Mouse (Mus musculus) ovary, postnatal 36 days (tissue): ENCODE results near the gene Rbbp4.

ENCODE experiments used
- DNase-seq: peaks from one replicate; pipeline ENCODE4 v3.0.0; 2022; ENCODE audit warnings: low spot score, mixed read lengths

The Rbbp4 gene

GRCm38 (mm10) chr4:129353176-129353575 lies 18.0 kb upstream of the Rbbp4 start:
- no peak for DNase-seq

DNA sequence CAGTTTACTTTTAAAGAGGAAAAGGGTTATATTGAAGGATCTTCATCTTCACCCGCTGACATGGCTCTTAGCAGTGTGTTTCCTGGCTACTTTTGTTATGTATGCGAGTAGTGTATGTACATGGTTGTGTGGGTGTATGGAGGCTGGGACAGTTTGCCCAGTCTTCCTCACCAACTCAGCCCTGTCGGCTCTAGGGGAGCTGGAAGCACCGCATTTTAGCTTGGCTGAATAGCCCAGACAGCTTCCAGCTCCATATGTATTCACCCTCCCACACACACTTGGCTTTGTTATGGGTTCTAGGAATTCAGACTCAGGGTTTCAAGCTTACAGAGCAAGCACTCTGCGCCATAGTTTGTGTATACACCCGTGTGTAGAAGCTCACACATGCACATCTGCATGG lies 15.9 kb upstream of the Rbbp4 start:
- no peak for DNase-seq

GRCm38 (mm10) chr4:129350644-129351043 lies 15.5 kb upstream of the Rbbp4 start:
- DNase-seq, result peak; percentile 65

DNA sequence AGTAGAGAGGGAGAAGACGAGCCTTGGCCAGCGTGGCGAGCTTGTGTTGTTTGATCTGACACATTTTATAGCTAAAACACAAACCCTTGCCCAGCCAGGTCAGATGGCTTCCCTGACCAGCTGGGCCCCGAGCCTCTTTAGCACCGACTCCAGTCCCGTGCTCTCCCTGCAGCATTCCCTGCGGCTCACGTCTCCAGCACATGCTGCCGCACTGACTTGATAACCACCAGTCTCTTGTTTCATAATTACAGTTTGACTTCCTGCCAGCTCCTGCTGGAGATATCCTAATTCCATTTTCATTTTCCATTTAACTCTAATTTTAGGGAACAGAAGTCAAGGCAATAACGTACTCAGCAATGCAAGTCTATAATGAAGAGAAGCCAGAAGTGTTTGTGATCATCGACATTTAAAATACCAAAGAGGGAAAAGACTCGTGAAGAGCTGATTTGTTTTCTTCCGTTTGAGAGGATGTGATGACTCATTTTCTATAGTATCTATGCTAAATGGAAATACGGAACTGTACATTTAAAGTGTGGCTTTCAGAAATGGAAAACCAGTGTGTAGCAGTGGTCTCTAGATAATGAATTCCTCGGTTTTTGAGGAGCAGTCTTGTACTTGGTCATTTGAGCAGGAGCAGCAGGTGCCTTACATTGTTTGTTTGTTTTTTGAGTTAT lies 11.4 kb upstream of the Rbbp4 start:
- no peak for DNase-seq

GRCm38 (mm10) chr4:129342705-129343104 lies 7.5 kb upstream of the Rbbp4 start:
- DNase-seq, result no peak

- no peak for DNase-seq
Measured at GRCm38 (mm10) chr4:129341888-129342287, 6.7 kb upstream of the Rbbp4 start.

GRCm38 (mm10) chr4:129339743-129340142 lies 4.6 kb upstream of the Rbbp4 start:
- DNase-seq, result no peak

DNA sequence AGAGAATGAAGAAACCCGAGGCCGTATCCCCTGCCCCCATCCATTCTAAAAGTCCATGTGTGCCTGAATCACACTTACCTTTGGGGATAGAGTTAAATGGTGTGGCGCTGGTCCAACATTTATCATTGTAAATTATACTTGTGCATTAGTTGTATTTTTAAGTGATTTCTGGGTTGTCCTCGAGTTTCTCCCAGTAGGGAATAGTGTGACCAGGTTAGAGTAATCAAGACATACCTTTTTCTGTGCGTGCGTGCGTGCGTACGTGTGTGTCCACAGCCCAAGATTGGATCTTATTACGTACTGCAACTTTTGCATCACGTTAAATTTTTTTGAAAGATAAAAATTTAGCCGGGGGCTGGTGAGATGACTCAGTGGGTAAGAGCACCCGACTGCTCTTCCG lies 1.1 kb upstream of the Rbbp4 start:
- no peak for DNase-seq

DNA sequence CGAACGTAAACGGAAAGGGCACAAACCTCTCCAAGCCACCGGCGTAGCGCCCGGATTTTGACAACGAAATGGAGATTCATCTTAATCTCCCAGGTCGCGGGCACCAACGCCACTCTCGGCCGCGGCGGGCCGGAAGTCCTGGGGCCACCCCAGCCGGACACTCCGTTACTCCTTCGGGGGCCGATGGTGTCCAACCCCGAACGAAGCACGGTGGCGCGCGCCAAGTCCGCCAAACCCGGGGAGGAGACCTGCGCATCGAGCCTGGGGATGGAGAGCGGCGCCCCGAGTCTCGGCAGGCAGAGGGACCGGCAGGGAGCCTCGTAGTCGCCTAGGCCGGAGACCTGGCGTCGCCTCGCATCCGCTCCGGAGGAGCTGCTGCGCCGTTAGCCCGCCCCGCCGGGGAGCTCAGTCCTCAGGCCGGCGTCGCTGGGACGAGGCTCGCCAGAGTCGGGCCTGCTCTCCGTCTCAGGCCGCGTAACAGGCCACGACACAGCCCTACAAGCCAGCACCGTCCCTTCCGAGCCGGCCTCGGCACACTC lies 424 bp downstream of the Rbbp4 start:
- no peak for DNase-seq

DNA sequence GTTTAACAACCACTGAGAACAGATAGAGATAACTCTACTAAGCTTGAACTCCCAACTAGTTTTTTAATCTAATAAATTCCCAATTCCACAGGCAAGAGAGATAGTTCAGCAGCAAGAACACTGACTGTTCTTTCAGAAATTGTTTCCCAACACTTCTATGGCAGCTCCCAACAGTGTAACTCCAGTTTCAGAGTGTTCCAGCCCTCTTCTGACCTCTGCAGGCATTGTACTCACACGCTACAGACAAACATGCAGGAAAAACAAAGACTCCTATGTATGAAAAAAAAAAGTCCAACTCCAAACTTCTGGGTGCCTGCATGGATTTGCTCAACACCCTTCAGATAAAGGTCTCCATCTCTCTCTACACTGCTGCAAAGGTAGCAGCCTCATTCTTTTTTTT lies 2.3 kb downstream of the Rbbp4 start:
- DNase-seq, result no peak

DNA sequence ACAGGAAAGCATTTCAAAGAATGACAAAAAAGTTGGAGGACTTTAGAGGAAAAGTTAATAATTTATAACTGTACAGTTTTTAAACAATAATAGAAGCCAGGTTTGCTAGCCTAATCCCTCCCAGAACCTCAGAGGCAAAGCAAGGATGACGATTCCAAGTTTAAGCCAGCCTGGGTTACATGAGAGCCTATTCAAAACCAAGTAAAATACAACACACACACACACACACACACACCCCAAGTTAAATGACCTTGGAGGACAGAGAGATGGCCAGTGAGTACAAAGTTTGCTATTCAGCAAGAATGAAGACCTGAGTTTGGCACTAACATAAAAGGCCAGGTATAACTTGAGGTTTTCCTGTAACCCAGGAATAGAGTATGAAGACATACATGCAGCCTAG lies 9.0 kb downstream of the Rbbp4 start:
- no peak for DNase-seq

DNA sequence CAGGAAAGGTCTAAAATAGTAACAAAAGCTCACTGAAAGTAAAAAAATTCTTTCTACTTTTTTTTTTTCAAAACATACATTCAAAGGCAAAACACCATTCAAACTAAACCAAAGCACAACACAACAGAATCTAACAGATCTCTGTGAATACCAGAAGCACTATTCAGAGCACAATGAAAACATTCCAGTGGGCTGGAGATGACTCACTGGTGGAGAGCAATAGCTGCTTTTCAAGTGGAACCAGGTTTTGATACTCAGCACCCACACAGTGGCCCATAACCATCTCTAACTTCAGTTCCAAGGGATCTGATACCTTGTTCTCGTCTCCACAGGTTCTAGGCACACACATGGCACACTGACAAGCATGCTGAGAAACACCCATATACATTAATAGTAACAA lies 10.4 kb downstream of the Rbbp4 start:
- no peak for DNase-seq

DNA sequence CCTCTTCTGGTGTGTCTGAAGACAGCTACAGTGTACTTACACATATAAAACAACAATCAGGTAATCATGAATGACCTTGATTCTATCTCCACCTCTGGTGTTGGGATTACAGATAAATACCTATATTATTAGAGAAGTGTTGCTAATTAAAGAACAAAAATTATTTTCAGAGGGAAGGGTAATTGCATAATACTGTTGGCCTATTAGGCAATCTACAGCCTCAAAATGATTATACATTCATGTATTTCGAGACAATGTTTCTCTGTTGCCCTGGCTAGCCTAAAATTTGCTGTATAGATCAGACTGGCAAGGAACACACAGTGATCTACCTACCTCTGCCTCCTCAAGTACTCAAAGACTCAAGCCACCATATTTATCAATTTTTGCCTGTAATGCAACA lies 11.7 kb downstream of the Rbbp4 start:
- no peak for DNase-seq

DNA sequence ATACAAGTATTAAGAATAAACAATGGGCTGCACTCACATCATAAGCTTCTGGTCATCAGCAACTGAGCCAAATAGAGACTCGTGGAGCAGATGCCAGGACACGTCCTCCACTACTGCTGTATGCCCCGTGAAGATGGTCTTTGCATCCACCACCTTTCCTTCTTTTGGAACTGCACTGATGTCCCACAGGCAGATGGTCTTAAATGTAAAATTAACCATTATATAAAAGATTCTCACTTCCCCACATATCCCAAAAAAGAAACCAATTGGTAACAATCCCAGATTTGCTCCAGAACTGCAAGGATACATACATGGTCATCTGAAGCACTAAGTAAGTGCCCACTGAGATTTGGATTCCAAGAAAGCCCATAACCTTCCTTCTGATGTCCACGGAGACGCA lies 13.1 kb downstream of the Rbbp4 start:
- no peak for DNase-seq

DNA sequence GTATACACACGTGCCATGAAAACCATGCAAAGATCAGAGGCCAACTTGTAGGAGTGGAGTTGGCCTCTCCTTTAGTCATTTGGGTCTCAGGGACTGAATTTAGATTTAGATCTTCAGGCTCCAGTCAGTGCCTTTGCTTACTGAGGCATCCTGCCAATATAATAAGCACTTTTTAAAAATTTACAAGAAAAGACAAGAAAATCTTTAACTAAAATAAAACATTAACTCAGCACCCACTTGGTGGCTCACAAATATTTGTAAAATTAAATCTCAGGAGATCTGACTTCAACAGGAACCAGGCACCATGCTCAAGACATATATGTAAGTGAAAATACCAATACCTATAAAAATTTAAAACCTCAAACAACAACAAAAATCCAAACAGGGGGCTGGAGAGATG lies 14.3 kb downstream of the Rbbp4 start:
- no peak for DNase-seq

GRCm38 (mm10) chr4:129313886-129314285 lies 21.3 kb downstream of the Rbbp4 start:
- DNase-seq, result no peak

GRCm38 (mm10) chr4:129307936-129308335 lies 27.2 kb downstream of the Rbbp4 start:
- DNase-seq, result no peak

- no peak for DNase-seq
Measured at GRCm38 (mm10) chr4:129304306-129304705, 30.9 kb downstream of the Rbbp4 start.

DNA sequence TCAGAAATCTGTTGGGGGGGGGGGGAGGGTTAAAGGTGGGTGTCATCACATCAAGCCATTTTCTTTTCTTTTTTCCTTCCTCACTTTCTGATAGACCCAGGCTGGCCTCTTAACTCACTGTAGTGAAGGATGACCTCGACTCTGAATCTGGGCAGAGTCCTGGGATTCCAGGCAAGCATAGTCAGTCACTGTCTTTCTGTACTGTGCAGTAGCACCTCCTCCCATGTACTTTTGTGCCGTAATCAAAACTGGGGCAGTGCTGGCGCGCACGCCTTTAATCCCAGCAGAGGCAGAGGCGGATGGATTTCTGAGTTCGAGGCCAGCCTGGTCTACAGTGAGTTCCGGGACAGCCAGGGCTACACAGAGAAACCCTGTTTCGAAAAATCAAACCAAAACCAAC lies 31.4 kb downstream of the Rbbp4 start:
- no peak for DNase-seq

DNA sequence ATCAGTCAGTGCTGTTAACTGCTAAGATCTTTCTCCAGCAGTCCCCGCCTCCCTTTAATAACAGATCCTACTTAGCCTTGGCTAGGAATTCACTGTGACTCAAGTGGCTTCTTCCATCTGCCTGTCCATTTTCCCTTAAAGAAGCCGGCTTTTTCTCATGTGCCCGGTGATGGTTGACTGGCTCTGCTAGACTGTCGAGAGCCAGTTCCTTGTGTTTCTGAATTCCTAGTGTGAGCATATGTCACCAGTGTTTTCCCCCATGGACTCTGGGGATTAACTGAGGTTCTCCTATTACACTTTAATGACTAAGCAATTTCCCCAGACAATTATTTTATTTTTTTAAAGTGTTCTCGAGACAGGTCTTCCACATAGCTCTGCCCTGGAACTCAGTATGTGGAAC lies 31.8 kb downstream of the Rbbp4 start:
- no peak for DNase-seq

- no peak for DNase-seq
Measured at GRCm38 (mm10) chr4:129299121-129299520, 36.0 kb downstream of the Rbbp4 start.

DNA sequence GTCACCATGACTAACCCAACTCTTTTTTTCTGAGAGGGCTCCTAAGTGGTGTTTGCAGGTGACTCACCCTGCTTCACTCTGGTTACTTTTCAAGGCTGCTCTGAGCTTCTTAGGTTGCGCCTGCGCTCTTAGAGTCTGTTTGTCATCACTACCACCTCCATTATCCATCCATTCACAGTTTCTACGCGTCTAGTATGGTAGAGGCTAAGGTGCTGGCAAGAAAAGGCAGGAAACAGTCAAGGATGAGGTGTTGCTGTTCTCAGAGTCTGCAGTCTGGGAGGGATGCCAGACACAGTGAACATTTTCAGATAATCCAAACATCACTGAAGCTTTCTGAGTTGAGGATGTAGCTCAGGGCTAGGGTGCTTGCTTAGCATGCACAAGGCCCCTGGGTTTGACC lies 37.4 kb downstream of the Rbbp4 start:
- no peak for DNase-seq

- no peak for DNase-seq
Measured at GRCm38 (mm10) chr4:129296066-129296465, 39.1 kb downstream of the Rbbp4 start.

- DNase-seq, result no peak
Measured at GRCm38 (mm10) chr4:129295188-129295587, 40.0 kb downstream of the Rbbp4 start.
